Mouse (Mus musculus) CH12.LX (cell line): ENCODE measurements around the gene Creg2.

Experiments used
- CTCF ChIP-seq, 2 experiments: IDR thresholded peaks in 1 of 2; conservative IDR thresholded peaks in 1 of 2; 2 replicates each; pipeline ENCODE4 v1.5.1; 2011 to 2012; ENCODE audit warnings: low read depth in 2 of 2, low read length in 2 of 2, improper control_type of control experiment in 1 of 2, inconsistent platforms in 1 of 2, mild to moderate bottlenecking in 1 of 2, moderate library complexity in 1 of 2
- E2F4 ChIP-seq: IDR thresholded peaks from 2 replicates; pipeline ENCODE4 v1.6.1; 2011; ENCODE audit warnings: low read depth, low read length, improper control_type of control experiment; ENCODE audit not compliant: insufficient replicate concordance
- MAFK ChIP-seq: IDR thresholded peaks from 2 replicates; pipeline ENCODE4 v1.6.1; 2011; ENCODE audit warnings: low read length, improper control_type of control experiment; ENCODE audit not compliant: insufficient replicate concordance
- MAZ ChIP-seq: IDR thresholded peaks from 2 replicates; pipeline ENCODE4 v1.6.1; 2012; ENCODE audit warnings: low read depth, mild to moderate bottlenecking, inconsistent platforms, low read length, improper control_type of control experiment, moderate library complexity
- MYC ChIP-seq: IDR thresholded peaks from 2 replicates; pipeline ENCODE4 v1.6.1; 2011; ENCODE audit warnings: low read depth, mild to moderate bottlenecking, improper control_type of control experiment, low read length
- POLR2A ChIP-seq: IDR thresholded peaks from 2 replicates; pipeline ENCODE4 v1.6.1; 2011; ENCODE audit warnings: low read depth, mild to moderate bottlenecking, improper control_type of control experiment, low read length
- POLR2AphosphoS2 ChIP-seq: IDR thresholded peaks from 2 replicates; pipeline ENCODE4 v1.6.1; 2011; ENCODE audit warnings: low read depth, low read length, improper control_type of control experiment
- USF1 ChIP-seq: IDR thresholded peaks from 2 replicates; pipeline ENCODE4 v1.6.1; 2014; ENCODE audit warnings: low read depth, mild to moderate bottlenecking, inconsistent platforms, low read length, improper control_type of control experiment
- ZC3H11A ChIP-seq: IDR thresholded peaks from 2 replicates; pipeline ENCODE4 v1.6.1; 2012; ENCODE audit warnings: low read depth, mild to moderate bottlenecking, inconsistent platforms, low read length, improper control_type of control experiment

- TF ChIP-seq CTCF (conservative IDR thresholded peaks at IDR 0.05 in 1 of 2, IDR thresholded peaks at IDR 0.05 in 1 of 2; ENCODE audit: low read depth in 2 of 2, low read length in 2 of 2): no peak
- no peak for TF ChIP-seq E2F4
- TF ChIP-seq POLR2A: no peak
- no peak for TF ChIP-seq MAFK
- no peak for TF ChIP-seq ZC3H11A
- no peak for TF ChIP-seq POLR2AphosphoS2
- no peak for TF ChIP-seq MAZ
- no peak for TF ChIP-seq USF1
- TF ChIP-seq MYC: no peak
These were observed 65.9 kb downstream of the Creg2 start for GRCm38 (mm10) chr1:39585416-39585815.
